Mouse (Mus musculus) bone marrow, adult 2 months (tissue): ENCODE measurements around the gene Cadm2.

Experiments
- CTCF ChIP-seq: fragments of 200-500 bp; IDR thresholded peaks from 2 replicates; pipeline ENCODE4 v1.5.1; 2011; ENCODE audit warnings: low read length, control low read depth; ENCODE audit not compliant: control insufficient read depth, insufficient read depth
- POLR2A ChIP-seq: fragments of 200-500 bp; IDR thresholded peaks from 2 replicates; pipeline ENCODE4 v1.6.1; 2011; ENCODE audit warnings: low read depth, mild to moderate bottlenecking, control low read depth, low read length, borderline replicate concordance; ENCODE audit not compliant: control insufficient read depth

DNA sequence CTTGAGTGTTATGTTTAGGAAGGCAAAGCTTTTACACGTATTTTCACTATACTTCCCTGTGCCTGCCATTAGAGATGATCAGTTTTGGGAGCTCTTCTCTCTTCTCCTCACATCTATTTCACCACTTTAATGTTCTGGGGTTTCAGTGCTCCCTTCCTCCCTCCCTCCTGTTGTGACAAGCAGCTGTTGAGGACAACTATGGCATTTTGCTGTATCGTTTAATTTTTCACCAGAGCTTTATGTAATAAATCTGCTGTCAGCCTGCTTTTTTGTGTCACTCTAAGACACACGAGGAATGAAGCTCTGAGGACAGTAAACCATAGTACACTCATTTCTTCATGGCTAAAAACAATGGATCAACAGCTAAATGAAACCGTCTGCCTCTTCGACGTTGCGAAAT, 633.8 kb downstream of the Cadm2 start:
- TF ChIP-seq CTCF (no peak), POLR2A (no peak)
